Mouse (Mus musculus) CD4-positive helper T cell, adult 2 months (primary cell): ENCODE measurements around the gene Cntrl.

Experiments used
- DNase-seq: peaks from one replicate; pipeline ENCODE4 v3.0.0-alpha.2; 2012; ENCODE audit warnings: low read depth, missing footprints, low spot score

Cntrl gene

DNA sequence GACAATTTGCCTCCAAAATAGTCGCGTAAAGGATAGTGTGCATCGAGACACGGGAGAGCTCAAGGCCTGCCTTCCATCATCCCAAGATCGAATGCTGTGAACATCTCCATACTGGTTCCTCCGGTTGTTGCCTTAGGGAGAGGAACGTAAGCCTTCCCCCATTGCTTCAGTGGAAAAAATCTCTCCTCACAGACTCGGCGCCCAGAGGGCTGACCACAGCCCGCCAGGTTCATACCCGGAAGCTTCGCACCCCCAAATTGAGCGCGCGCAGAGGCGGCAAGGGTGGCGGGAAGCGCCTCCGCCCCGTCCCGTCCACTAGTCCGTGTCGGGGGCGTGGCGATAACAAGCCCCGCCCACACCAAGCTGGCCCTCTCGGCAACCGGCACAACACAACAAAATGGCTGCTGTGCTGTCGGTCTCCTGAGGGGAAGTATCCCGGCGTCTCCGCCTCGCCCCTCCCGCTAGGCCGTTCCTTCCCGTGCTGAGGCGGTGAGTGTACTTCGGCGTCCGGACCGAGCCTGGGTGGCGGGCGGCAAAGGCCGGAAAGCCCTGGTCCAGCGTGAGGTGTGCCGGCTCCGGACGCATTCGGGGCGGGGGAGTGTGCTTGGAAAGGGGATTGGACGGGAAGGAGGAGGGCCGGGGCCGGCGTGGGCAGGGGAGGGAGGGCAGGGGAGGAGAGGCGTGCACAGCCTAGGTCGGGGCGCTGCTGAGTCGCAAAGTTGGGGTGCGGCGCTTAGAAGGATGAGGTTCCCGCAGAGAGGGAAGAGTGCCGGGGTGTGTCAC, at the start of gene Cntrl:
Cntrl (plus strand) TSS at position 352 of the 783 bp plus-strand sequence.
- DNase-seq, result peak; percentile 95

- no peak for DNase-seq
Measured at GRCm38 (mm10) chr2:35060256-35060655, 49.0 kb upstream of the Cntrl start.

GRCm38 (mm10) chr2:35060897-35061296, 48.4 kb upstream of the Cntrl start:
- no peak for DNase-seq

DNA sequence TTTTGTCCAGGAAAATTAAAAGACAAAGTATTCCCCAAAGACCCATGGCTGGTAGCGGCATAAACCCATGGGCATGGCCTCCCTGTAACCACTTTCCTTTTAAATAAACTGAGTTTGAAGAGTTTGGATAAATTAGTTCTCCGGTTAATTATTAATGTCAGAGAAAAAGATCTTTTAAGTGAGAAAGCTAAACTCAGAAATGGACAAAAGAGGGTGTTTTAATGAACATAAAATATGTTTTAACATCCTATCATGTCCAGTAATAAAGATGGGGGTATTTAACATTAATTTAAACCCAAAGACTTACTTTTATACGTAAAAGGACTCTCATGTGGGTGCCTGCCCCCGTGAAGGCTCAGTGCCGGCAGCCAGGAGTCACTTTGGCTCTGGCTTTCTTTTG, 48.0 kb upstream of the Cntrl start, which contains the start of gene Hc:
Hc (minus strand) TSS at position 101 of the 400 bp plus-strand sequence.
- no peak for DNase-seq

GRCm38 (mm10) chr2:35063333-35064030, 45.8 kb upstream of the Cntrl start:
- DNase-seq, result no peak

DNA sequence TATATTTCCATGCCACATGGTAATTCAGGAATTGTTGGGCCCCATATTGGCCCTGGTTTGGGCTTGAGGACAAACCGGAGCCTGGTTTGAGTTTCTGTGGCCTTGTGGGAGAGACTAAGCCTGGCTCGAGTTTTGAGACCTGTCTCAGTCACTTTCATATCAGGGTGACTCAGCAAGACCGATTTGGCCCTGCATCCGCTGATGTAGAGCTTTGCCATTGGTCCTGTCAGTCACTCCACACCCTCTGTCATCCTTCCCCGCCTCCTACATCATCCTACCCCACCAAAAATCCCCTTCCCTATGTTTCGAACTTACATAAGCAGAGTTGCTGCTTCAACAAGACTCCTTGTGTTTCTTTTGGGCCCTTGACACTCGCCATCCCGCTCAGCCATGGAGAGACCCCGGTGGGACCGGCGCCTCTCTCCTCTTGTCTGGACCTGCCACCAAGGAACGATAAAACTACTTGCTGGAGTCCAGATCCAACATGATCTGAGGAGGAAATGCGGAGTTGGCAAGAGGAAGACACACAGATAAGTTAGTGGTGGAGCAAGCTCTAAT, 42.7 kb upstream of the Cntrl start:
- DNase-seq, result no peak

- no peak for DNase-seq
Measured at GRCm38 (mm10) chr2:35067117-35067516, 42.2 kb upstream of the Cntrl start.

- no peak for DNase-seq
Measured at GRCm38 (mm10) chr2:35069124-35069523, 40.2 kb upstream of the Cntrl start.

DNA sequence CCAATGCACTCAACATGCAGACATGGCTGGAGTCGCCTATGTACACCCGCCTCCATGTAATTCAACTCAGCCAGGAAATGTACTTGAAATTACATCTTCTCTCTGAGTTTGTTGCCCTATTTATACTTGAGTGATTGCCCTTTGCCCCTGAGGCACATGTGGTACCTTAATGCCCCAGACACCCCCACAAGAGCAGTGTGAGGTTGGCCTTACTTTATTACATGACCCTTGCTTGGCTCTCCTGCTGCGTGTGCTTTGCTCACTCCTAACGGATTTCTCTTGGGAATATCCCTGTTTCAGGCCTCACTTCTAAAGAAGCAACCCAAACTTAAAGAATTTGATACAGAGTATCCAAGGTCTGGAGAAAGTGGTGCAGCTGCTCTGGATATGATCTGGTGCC, 39.0 kb upstream of the Cntrl start:
- no peak for DNase-seq

DNA sequence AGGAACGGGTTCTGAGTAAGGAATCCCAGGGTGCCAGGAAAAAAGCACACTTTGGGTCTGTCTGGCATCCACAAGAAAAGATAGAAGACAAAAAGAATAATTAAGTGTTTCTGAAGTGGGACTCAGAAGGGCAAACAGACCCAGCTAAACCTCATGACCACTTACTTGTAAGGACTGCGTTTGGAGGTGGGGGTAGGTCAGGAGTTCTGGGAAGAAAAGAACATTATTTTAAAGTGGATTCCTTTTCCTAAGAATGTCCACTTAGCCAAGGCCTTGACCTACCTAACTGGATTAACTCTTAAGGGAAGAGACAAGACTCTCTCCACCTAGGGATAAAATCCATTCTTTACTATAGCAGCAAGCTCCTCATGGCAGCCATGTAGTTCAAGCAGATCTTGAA, 36.7 kb upstream of the Cntrl start:
- DNase-seq, result no peak

DNA sequence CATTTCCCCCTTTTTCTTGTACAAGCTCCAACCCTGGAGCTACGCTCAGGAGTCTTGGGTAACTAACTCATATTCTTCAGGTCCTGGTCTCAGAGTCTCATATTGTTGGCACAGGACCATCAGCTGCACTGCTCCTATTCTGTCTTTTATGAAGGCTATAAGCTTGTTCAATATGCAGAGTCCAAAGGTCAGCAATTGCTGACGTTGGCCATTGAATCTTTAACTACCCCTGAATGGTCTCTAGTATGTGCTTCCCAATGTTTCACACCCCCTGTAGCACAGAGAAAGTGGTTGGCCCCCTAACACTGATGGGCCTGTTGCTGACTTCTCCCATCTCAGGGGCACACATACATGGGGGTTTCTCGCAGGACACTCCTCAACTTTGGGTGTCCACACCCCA, 35.0 kb upstream of the Cntrl start:
- no peak for DNase-seq

DNA sequence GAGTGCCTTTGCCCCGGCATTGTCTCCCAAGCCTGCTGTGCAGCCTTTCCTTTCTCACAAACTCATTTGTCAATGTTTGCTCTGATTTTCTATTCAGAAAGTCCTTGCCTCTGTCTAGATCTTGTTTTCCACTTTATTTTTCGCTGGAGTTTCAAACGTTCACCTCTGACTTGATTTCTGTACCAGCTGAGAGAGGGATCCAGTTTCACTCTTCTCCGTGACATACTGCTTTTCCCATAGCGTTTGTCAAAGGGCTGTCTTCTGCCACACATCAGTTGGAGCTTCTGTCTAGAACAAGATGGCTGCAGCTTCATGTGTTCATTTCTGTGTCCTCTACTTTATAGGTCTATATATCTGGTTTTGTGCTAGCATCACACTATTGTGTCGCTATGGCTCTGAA, 30.1 kb upstream of the Cntrl start:
- no peak for DNase-seq

DNA sequence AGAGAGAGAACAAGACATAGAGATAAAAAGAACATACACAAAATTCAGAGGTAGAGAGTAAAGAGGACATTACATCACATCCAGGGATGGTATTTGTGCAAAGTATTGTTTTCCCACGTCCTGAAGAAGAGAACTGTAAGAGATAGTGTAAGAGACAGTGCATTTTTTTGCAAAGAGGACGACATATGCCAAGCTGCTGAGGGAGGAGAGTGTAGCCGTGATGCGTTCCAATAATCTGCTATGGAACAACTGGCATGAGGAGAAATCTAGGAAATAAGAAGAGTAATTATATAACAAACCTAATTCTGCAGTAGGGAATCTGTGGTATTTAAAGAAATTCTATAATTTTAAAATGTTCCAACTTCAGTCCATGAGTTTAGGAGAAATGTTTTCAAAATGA, 21.9 kb upstream of the Cntrl start:
- DNase-seq, result no peak

GRCm38 (mm10) chr2:35100529-35100928, 8.8 kb upstream of the Cntrl start:
- no peak for DNase-seq

GRCm38 (mm10) chr2:35101443-35101842, 7.8 kb upstream of the Cntrl start, which contains the start of gene AI182371:
TSS of gene AI182371 (minus strand) at chr2:35101543.
- DNase-seq, result no peak

GRCm38 (mm10) chr2:35102777-35103176, 6.5 kb upstream of the Cntrl start:
- no peak for DNase-seq

DNA sequence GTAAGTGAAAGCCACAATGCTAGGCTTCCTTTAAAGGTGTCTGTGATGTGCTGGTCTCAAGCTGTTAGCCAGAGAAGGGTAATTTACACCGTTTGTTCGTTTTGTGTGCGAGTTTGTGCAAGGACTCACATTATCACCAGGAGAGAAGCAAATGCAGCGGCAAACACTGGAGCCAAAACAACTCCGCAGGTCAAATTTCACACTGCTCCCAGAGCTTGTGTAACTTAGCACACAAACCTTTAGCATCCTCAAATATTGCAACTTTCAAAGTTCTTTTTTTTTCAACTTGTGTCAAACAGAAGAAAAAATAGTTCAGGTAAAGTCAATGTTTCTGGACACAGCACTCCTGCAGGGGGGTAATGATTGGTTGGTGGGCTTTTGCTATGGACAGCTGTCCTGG, 5.7 kb upstream of the Cntrl start:
- DNase-seq, result no peak

GRCm38 (mm10) chr2:35104843-35105242, 4.4 kb upstream of the Cntrl start:
- no peak for DNase-seq

DNA sequence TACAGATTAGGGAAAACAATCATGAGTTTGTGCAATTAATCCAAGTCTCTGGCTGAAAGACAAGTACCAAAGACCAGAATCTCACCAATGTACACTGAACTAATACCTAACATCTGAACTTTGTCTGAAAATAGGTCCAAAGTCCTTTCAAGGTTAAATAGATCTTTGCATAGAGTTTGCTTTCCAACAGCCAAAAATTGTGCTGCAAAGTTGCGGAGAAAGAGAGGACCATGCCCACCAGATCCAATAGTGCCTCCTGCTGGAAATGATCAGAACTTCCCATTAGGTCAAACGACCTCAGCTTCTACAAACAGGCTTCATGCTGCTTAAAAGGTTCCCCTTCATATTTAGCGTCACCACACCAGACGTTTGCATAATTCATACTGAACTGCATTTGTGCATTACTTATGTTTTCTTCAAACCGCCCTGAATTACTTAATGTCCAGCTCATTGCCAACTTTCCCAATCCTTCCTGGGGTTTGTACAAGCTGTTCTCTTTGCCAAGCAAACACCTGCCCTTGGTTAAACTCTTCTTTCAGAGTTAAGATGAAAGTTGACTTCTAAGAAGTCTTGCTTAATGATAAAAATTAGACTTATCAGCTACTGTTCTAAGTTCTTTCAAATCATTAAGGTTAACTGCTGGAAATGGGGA, 1.2 kb upstream of the Cntrl start:
- DNase-seq, result peak; percentile 57

GRCm38 (mm10) chr2:35108712-35109111, 580 bp upstream of the Cntrl start:
- peak; percentile 82 for DNase-seq

GRCm38 (mm10) chr2:35109924-35110304, 622 bp downstream of the Cntrl start:
- peak; percentile 80 for DNase-seq

- DNase-seq, result peak; percentile 59
Measured at GRCm38 (mm10) chr2:35110521-35110920, 1.2 kb downstream of the Cntrl start.
